Mouse (Mus musculus) lung, adult 18-20 months (tissue): ENCODE measurements around the gene Surf6.

ENCODE experiments used
- DNase-seq, 2 experiments: peaks; one replicate each; pipeline ENCODE4 v3.0.0; 2022; ENCODE audit warnings: mixed read lengths in 2 of 2

The Surf6 gene

DNA sequence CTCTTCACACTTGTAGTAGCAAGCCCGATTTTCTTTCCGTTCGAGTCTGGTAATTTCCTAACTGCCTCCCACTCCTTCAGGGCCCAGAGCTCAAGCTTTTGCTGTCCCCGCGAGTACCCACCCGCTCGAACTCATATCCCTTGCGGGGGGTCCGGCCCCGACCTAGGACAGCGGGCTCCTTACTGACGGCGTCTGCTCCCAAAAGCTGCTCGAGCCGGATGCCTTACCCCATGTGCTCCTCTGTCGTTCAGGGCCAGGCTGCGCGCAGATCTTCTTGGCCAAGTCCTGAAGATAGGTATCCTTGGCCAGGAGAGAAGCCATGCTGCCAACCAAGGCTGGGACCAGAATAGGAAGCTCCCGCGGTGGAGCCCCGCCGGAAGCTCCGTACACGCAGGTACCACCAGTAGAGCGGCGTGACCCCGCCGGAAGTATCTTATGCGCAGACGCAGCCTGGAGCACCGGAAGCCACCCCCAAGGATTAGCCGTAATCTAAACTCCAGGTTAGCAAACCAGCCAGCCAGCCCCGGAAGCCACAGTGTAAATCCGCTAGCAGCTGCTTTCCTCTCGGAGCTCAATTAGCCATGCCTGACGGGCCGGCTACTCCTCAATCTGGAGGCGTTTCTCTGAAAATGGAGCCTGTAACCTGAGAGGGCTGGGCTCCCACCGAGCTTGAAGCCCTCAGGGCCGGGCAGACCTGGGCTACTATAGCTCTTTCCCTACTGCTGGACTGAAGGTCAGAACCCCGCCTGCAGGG, at the start of gene Surf6:
TSS of gene Surf6 (minus strand) at position 413 of the 754 bp plus-strand sequence.
- DNase-seq = peak; percentile 96 to 97

DNA sequence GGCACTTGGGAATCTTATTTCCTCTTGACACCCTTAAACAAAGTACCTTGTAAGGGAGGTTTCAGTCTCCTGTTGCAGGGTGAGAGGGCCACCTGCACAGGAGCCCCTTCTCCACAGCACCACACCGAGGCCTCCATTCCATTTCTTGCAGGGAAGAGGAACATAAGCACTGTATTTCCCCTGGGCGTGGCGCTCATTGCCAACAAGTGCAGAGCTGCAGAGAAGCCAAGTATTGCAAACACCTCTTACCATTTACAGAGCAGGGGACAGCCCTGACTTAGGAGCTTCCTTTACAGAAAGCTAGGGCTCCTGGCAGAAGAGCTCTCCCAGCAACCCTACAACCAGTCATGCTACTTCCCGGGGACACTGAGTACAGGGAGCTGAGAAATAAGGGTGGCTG, 49.5 kb upstream of the Surf6 start:
- DNase-seq = peak in 1 of 2 experiments; percentile 29

- DNase-seq = no peak
These were observed 48.7 kb upstream of the Surf6 start for GRCm38 (mm10) chr2:26951346-26951905.

GRCm38 (mm10) chr2:26950411-26950810, 47.7 kb upstream of the Surf6 start:
- no peak for DNase-seq

GRCm38 (mm10) chr2:26943253-26943652, 40.6 kb upstream of the Surf6 start:
- DNase-seq = no peak

GRCm38 (mm10) chr2:26941539-26941938, 38.9 kb upstream of the Surf6 start:
- peak; percentile 67 to 77 for DNase-seq

GRCm38 (mm10) chr2:26936425-26936824, 33.7 kb upstream of the Surf6 start:
- no peak for DNase-seq

DNA sequence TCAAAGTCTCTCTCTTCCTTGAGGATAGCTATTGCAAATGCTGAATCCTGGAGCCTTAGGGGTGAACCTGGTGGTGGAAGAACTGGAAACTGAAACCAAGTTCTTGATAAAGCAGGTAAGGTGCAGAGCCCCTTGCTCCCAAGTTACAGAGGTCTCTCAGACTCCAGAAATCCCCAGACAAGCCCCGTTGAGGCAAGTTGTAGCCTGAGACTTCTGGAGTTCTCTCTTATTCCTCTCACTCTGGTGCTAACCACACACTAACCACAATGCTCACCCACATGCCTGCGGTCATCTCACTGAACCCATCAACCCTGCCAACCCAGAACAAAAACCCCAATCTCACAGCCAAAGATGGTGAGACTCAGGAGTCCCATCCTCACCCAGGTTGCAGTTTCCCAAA, 32.6 kb upstream of the Surf6 start:
- DNase-seq = no peak

GRCm38 (mm10) chr2:26933304-26934055, 30.8 kb upstream of the Surf6 start, which contains the start of the genes Surf4 and Stkld1:
TSS of gene Surf4 (minus strand) at chr2:26933928.
TSS of gene Stkld1 (plus strand) at chr2:26934047.
- peak; percentile 97 to 98 for DNase-seq

DNA sequence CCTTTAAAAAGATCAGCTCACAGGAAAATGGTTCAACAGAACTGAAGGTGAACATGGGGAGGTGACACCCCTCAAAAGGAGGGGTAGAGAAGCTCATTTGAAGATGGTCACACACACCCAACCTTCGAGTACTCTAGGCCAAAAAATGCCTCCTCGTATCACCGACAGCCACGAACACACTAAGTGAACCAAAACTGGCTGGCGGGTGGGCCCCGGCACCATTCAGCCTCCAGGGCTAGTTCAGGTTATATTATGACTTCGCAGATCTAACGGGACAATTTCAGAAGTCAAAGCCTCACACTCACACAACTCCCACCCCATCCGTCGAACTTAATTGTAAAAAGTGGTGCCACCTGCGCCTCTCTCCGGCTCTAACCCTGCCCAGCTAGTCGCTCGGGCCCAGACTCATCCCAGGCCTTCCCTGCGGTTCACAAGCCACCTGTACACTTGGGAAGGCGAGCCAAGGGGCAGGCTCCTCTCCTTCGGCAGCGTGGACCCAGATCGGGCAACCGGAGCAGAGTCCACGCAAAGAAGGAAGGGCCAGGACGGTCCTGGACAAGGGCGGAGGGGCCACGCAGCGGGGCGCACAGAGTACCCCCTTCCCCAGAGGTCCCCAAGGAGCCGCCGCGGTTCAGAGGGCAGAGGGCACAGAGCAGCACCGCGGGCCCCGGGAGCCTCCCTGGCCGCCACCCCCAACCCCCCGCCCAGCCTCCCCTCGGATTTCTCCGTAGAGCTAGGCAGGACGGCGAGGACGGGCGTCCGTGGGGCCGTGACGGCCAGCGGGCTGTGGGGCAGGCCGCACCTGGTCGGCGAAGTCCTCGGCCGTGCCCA, 30.0 kb upstream of the Surf6 start:
- peak; percentile 25 to 38 for DNase-seq

DNA sequence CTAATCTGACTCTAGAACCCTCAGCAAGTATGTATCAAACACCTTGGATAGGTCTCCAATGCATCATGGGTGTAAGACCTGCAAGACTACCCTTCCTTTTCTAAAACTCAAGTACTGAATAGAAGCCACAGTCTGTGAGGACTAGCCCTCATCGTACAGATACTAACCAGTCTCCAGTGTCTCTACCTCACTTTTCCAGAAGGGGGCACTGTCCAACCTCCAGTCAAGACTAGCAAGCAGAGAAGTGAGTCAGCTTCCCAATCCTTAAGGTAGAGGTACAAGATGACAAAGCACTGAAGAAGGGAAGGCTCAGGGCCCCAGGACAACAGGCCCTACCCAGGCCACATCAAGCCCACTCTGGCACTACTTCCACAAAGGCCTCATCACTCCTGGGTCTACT, 27.7 kb upstream of the Surf6 start:
- peak; percentile 65 to 80 for DNase-seq

DNA sequence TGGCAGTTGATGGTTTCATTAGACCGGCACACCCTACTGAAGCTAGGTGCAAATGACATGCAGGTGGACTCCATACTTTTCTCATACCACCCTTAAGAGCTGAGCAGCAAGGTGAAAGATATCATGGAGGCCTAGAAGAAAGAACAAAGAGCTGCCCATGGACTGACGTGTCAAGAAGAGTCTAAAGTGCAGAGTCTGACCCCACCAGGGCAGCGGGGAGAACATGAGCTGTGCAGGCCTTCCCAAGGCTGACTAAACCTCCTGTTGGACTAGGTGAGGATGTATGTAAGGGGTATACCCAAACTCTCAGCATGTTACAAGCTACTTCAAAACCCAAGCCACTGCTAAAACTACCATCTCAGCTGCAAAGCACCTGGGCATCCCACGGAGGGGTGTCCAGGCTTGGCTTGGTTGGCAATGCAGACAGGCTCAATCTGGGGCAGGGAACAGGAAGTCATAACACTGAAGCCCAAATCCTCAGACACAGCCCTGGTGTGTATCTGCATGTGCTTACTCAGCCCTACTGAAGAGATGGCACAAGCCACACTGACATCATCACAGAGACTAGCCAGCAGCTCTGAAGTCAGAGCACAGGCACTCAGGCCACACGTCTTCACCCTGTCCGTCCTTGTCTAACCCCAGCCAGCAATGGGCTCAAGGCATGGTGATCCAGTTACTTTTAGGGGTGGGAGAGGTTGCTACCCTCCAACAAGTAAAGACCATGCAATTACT, 25.2 kb upstream of the Surf6 start:
- no peak for DNase-seq

DNA sequence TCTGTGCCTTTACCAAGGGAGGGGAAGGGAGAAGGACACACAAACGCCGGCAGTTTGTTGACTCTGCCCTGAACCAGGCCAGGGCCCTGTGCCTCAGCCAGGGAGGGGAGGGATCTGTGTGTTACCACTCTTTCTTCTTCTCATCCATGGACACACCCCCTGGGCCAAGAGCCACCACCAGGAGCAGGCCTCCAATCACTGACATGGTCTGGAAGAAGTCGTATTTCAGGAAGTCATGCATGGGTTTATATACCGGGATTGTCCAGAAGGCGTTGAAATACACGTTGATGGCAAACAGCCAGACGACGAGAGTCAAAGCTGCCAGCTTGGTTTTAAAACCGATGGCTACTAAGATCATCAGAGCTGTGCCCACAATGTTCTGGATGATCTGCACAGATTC, 19.1 kb upstream of the Surf6 start:
- DNase-seq = peak in 1 of 2 experiments; percentile 30

GRCm38 (mm10) chr2:26920190-26920855, 17.6 kb upstream of the Surf6 start:
- DNase-seq = no peak

DNA sequence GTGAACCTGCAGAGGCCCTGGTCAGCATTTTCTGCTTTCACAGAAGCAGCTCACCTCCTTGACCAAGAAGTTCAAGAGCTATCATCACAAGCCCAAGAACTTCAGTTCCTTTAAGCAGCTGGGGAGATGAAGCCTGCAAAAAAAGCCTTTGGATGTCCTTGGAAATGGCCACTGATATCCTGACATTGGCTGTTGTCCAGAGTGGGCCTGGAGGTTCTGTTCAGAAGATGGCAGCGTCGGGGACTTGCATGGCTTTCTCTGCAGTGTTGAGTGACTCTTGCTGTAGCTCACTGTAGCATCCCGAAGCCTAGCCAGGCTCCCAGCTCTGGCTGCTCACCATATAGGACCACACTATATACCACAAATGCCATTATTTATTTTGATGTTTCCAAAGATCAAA, 17.0 kb upstream of the Surf6 start:
- no peak for DNase-seq

- no peak for DNase-seq
These were observed 14.1 kb upstream of the Surf6 start for GRCm38 (mm10) chr2:26916738-26917137.

- peak; percentile 82 to 83 for DNase-seq
These were observed 13.4 kb upstream of the Surf6 start, which contains the start of the genes Surf2 and Surf1 for GRCm38 (mm10) chr2:26915927-26916728. TSS of gene Surf2 (plus strand) at chr2:26916367. TSS of gene Surf1 (minus strand) at chr2:26916530.

DNA sequence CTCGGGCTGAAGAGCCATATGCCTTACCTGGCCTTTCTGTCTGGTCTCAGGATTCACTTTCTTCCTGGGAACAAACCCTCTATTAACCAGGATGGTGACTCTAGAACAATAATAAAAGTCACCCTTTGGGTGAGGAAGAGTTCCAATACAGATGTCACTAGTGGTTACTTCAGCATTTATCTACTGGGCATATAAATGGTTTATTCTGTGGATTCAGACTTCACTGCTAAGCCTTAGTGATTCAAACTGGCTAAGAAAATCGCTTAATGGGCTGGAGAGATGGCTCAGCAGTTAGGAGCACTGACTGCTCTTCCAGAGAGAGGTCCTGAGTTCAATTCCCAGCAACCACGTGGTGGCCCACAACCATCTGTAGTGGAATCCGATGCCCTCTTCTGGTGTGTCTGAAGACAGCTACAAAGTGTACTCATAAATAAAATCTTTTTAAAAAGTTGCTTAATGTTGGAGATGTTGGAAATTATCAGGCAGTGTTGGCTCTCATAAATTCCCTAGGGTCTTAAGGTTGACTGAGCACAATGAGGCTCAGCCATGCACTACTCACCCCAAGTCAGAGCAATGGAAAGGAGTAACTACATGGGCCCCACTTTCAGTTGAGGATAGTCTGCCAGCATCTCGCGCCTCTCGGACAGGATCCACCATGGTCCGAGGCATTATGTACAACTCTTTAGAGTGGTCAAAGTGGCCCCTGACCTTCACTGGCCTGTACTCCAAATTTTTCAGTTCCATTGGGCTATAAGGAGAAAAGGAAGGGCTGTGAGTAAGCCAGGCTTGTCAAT, 11.7 kb upstream of the Surf6 start:
- no peak for DNase-seq

DNA sequence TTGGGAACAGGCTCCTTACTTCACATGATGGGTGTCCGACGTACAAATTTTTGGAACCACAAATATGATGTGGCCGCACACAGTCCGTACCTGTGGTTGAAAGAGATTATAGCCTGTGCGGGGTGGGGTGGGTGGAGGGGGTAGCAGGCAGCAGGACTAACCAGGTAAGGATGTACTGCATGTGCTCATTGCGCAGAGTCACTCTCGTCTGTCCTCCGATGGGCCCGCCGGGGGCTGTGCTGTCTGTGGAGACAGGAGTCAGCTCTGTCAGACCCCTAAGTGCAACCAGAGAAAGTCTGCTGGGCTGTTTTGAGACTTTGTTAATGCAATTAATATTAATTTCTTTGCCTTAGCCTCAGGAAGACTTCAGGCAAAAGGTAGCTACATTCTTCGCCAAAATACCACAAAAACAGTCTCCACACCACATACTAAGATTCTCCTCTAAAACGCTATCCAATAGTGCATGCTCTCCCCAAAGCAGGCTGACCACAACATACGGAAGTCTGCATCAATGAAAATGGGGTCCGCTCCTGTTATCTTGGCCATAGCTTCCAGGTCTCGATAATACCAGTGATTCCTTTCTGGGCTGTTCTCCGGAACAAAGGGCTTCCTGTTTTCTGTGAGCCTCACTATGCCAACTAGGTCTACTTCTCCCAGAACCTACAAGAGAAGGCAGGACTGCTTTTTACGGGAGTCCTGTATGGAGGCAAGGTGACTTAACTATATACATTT, 10.9 kb upstream of the Surf6 start:
- no peak for DNase-seq
